Mouse (Mus musculus) stomach, postnatal 0 days (tissue): ENCODE measurements at regions not wholly inside any gene's neighbourhood (a gene's known extent, or its start where the extent isn't known, plus 50 kb on each side); places are given as distances from the start of the nearest gene placed in this dataset.

ENCODE experiments used
- CTCF ChIP-seq: IDR thresholded peaks from 2 replicates; pipeline ENCODE4 v1.5.1; 2016; ENCODE audit warnings: antibody characterized with exemption, low read depth, mild to moderate bottlenecking, moderate library complexity
- EP300 ChIP-seq: optimal IDR thresholded peaks from 2 replicates; pipeline ENCODE3; 2016; ENCODE audit warnings: antibody characterized with exemption

- TF ChIP-seq CTCF = no peak
- no peak for TF ChIP-seq EP300
Observed at GRCm38 (mm10) chr13:37103741-37104296, 53.8 kb upstream of the F13a1 start.
